ENCODE assay signal across 8 mouse cellular contexts in genomic region chr17:84096345-84097260, GRCm38 (mm10).
DNase-seq lines count a peak whose midpoint lies in the region; ATAC-seq and TF ChIP-seq lines count a peak whose summit lies in the region.

No protein-coding gene starts in this region.

- H3K4me1 ChIP-seq in testis, adult 2 months (ENCODE audit: control insufficient read depth, insufficient read depth, low read length), result peaks cover 9% of the 10 kb centered on the region
- peaks cover 19% of the 10 kb centered on the region for H3K4me1 ChIP-seq in embryonic facial prominence, embryonic 14.5 days (ENCODE audit: control insufficient read depth, insufficient read depth, low read length)

- H3K27ac ChIP-seq in testis, adult 2 months (ENCODE audit: control insufficient read depth, insufficient read depth, low read depth, low read length), result no peak overlapping the region
- peak overlapping the region; percentile 61 for H3K27ac ChIP-seq in embryonic facial prominence, embryonic 14.5 days (replicated peaks; ENCODE audit: low read depth, low read length)

- no peaks in the 10 kb centered on the region for H3K27me3 ChIP-seq in testis, adult 2 months (ENCODE audit: control insufficient read depth, insufficient read depth, low read length)
- H3K27me3 ChIP-seq in embryonic facial prominence, embryonic 14.5 days (replicated peaks; ENCODE audit: control insufficient read depth, insufficient read depth, low read length), result no peaks in the 10 kb centered on the region

- TF ChIP-seq POLR2A in testis, adult 2 months (IDR thresholded peaks at IDR 0.05; ENCODE audit: control insufficient read depth, low read depth, low read length), result no peak

- H3K4me3 ChIP-seq in testis, adult 2 months (ENCODE audit: control insufficient read depth, low read depth, low read length), result peak overlapping the region; percentile 43
- H3K4me3 ChIP-seq in embryonic facial prominence, embryonic 14.5 days (ENCODE audit: low read depth, low read length), result peak overlapping the region; percentile 37

- H3K9ac ChIP-seq in embryonic facial prominence, embryonic 14.5 days (ENCODE audit: low read depth, low read length), result peak overlapping the region; percentile 73

- intact Hi-C loops in heart, postnatal 36 days (cut with DNase I), result no loop called here

- H3K4me2 ChIP-seq in embryonic facial prominence, embryonic 14.5 days (ENCODE audit: low read depth, low read length), result peak overlapping the region; percentile 81

- H3K36me3 ChIP-seq in testis, adult 2 months (ENCODE audit: control insufficient read depth, insufficient read depth, low read length), result no peaks in the 10 kb centered on the region
- H3K36me3 ChIP-seq in embryonic facial prominence, embryonic 14.5 days (ENCODE audit: control insufficient read depth, insufficient read depth, low read length), result no peaks in the 10 kb centered on the region

- DNase-seq in testis, postnatal 14 days (ENCODE audit: low spot score), result no peak
- peak; percentile 88 for DNase-seq in embryonic facial prominence, embryonic 14.5 days (ENCODE audit: low spot score)
- peak; percentile 48 to 62 for DNase-seq in heart, postnatal 36 days
- DNase-seq in left cerebral cortex, adult 11 months (ENCODE audit: low spot score), result peak; percentile 70
- peak; percentile 70 for DNase-seq in right cerebral cortex, postnatal 25 days
- DNase-seq in spleen, postnatal 36 days (ENCODE audit: low spot score in 2 of 2), result no peak

- TF ChIP-seq CTCF in testis, adult 2 months (IDR thresholded peaks at IDR 0.05; ENCODE audit: control insufficient read depth, insufficient read depth, insufficient replicate concordance, low read depth, low read length), result no peak

- 6% methylated on average over 51 of the region's 59 CpGs for WGBS in embryonic facial prominence, embryonic 14.5 days

- H3K9me3 ChIP-seq in embryonic facial prominence, embryonic 14.5 days (ENCODE audit: control insufficient read depth, low read length), result no peaks in the 10 kb centered on the region

- ATAC-seq in embryonic facial prominence, embryonic 14.5 days (ENCODE audit: low read depth), result peak; percentile 87
- 0 out of 2 replicates have a peak, but pooled peaks have one; percentile 13 for ATAC-seq in megakaryocyte, adult 5-6 weeks (ENCODE audit: poor library complexity, severe bottlenecking)

Comparison
In these comparisons a context has a peak if more than half of its experiments do, and no peak if none do; other contexts are left out.
1. DNase-seq: peak in embryonic facial prominence, embryonic 14.5 days (single experiment), heart, postnatal 36 days (2 of 2), left cerebral cortex, adult 11 months (single experiment) and right cerebral cortex, postnatal 25 days (single experiment); none in testis, postnatal 14 days (single experiment) and spleen, postnatal 36 days (0 of 2).